Mouse (Mus musculus) erythroblast, embryonic 14.5 days (primary cell): ENCODE data around the gene Lamc1.

Experiments
- GATA1 ChIP-seq: IDR thresholded peaks from 2 replicates; pipeline ENCODE4 v1.6.1; 2012; ENCODE audit warnings: low read length, inconsistent platforms, mixed read lengths
- TAL1 ChIP-seq: IDR thresholded peaks from 3 replicates; pipeline ENCODE4 v1.6.1; 2012; ENCODE audit warnings: low read length, inconsistent platforms, mixed read lengths

DNA sequence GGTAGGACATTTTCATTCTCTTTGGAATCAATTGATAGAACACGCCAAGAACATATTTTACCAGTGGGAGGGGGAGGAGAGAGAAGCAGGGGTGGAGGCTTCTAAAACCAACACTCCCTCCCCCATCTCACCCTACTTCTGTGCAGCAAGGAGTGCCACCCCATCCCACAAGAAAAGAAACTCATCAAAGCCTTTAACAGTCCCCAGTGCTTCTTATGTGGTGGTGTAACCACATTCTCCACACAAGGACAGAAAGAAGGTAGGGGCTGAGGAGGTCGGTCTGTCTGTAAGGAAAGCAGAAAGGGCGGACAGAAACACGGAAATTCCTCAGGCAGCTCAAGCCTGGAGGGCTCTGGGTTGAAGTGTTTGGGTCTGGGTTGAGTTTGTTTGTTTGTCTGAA lies 12.5 kb downstream of the Lamc1 start:
- TF ChIP-seq TAL1 (no peak), GATA1 (no peak)
